Mouse (Mus musculus) myocyte (in vitro differentiated cells): ENCODE measurements around the gene Tfcp2l1.

ENCODE experiments used
- MAX ChIP-seq: IDR thresholded peaks from one replicate; pipeline ENCODE4 v1.6.1; 2011; ENCODE audit warnings: low read depth, mild to moderate bottlenecking, control low read depth
- MYOD1 ChIP-seq, 3 experiments: IDR thresholded peaks; one replicate each; pipeline ENCODE4 v1.6.1; 2011; ENCODE audit warnings: control low read depth in 2 of 3, low read depth in 2 of 3, mild to moderate bottlenecking in 2 of 3, moderate library complexity in 1 of 3; ENCODE audit not compliant: insufficient read length in 2 of 3, control insufficient read depth in 1 of 3
- POLR2A ChIP-seq: IDR thresholded peaks from one replicate; pipeline ENCODE4 v1.6.1; 2011; ENCODE audit warnings: low read depth, mild to moderate bottlenecking, control low read depth, moderate library complexity; ENCODE audit not compliant: insufficient read length
- POLR2AphosphoS2 ChIP-seq: IDR thresholded peaks from one replicate; pipeline ENCODE4 v1.6.1; 2011; ENCODE audit warnings: low read depth, control low read depth; ENCODE audit not compliant: insufficient read length
- REST ChIP-seq: IDR thresholded peaks from one replicate; pipeline ENCODE4 v1.6.1; 2011; ENCODE audit warnings: mild to moderate bottlenecking, control low read depth, moderate library complexity; ENCODE audit not compliant: insufficient read depth, insufficient read length
- SRF ChIP-seq: IDR thresholded peaks from one replicate; pipeline ENCODE4 v1.6.1; 2011; ENCODE audit warnings: low read depth; ENCODE audit not compliant: control insufficient read depth, insufficient read length
- TCF12 ChIP-seq: IDR thresholded peaks from one replicate; pipeline ENCODE4 v1.6.1; 2011; ENCODE audit warnings: mild to moderate bottlenecking, control low read depth; ENCODE audit not compliant: poor library complexity, insufficient read depth, severe bottlenecking
- USF1 ChIP-seq: IDR thresholded peaks from one replicate; pipeline ENCODE4 v1.6.1; 2011; ENCODE audit warnings: low read depth, mild to moderate bottlenecking, control low read depth, moderate library complexity

DNA sequence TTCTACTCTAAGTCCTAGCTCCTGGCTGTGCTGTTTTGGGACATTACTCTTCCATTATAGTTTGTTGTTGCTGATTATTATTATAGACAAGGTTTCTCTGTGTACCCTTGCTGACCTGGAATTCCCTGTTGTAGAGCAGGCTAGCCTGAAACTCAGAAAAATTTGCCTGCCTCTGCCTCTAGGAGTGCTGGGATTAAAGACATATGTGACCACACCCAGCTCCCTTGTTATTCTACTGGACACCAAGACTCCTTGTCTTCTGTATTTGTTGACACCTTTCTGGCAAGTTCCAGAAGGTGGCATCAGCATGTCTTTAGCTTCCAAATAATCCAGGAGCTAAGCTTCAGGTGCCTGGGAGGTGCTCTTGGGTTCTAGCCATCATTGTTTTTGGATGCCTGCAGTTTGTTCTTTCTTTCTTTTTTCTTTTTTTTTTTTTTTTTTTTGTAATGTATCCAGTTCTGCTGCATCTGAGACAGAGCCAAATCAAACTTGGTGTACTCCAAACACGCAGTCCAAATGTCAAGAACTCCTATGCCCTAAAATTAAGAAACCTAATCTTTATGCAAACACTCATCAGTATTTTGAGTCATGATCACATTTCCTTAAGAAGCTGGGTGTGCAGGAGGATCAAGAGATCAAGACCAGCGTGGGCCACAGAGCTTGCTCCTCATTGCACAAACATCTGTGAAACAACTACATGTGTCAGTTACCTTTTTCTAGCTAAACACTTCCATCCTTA, 30.1 kb upstream of the Tfcp2l1 start:
- TF ChIP-seq USF1 (no peak), SRF (no peak), POLR2A (no peak), TCF12 (no peak), POLR2AphosphoS2 (no peak), REST (no peak), MYOD1 (IDR thresholded peaks at IDR 0.05; ENCODE audit: control insufficient read depth in 1 of 3, insufficient read length in 2 of 3, low read depth in 2 of 3) (no peak), MAX (no peak)
